Mouse (Mus musculus): ENCODE measurements around the gene Ahsa1. TPM values are rescaled to one million over a fixed set of nuclear protein-coding genes. Genes with fewer than 3 reads are reported as not detected.

Gene Ahsa1
- polyA plus RNA-seq (2012; rRNA removed), result 46.6 and 53.5 TPM in 2 replicates

GRCm38 (mm10) chr12:87266108-87266826 is at the start of gene Ahsa1, which contains the start of gene Vipas39:
Gene Ahsa1 (plus strand): TSS chr12:87266479.
Gene Vipas39 (minus strand): TSS chr12:87266256.
- Histone ChIP-seq H3K4me1 (ENCODE audit: control insufficient read depth, insufficient read depth, low read length) (peaks cover 10% of the 10 kb centered on the region; the same call in 1 of the 2 replicates), H3K4me3 (replicated peaks; ENCODE audit: extremely low read depth, low read depth, low read length) (peak within 1 kb of the TSS; percentile 97)
- peak; percentile 88 for DNase-seq
- WGBS, result under 1% methylated on average over 31 of the region's 31 CpGs
- no peak for TF ChIP-seq CTCF (IDR thresholded peaks at IDR 0.05; ENCODE audit: insufficient read depth, low read length)
- TF ChIP-seq POLR2A (IDR thresholded peaks at IDR 0.05; ENCODE audit: borderline replicate concordance, extremely low read depth, low read depth, low read length), result peak; percentile 93

DNA sequence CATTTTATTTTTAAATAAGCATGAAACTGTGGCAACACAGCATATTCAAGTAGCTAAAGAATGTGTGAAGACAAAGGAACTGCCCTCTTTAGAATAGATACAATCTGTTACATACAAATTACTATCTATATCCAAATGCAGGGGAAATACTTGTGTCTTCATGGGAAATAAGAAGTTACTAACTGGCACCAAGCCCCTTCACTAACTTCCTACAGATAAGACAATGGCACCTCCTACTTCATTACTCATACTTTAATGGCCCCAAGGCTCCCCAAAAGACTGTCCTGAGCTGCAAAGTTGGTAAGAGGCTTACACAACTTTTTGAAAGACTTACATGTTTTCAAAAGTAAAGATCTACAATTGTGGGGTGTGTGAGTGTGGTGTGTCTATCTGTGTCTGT is 48.7 kb upstream of the Ahsa1 start:
- no peak for DNase-seq

DNA sequence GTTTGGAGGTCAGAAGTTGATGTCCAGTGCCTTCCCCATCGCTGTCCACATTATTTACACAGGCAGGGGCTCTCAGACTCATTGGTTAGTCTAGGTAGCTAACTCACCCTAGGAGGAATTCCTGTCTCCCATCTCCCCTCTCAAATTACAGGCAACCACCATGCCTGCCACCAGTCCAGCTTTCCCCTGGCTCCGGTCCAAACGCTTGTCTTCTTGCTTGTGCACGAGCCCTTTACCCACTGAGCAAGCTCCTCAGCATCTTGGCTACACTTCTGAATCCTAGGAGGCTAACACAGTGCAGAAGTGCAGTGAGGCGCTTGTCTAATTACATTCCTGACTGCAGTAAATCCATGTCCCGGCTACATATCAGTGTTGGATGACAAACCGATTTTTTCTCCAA is 46.9 kb upstream of the Ahsa1 start:
- Histone ChIP-seq H3K4me1 (ENCODE audit: control insufficient read depth, insufficient read depth, low read length) (no peaks in the 10 kb centered on the region), H3K4me3 (replicated peaks; ENCODE audit: extremely low read depth, low read depth, low read length) (no peak overlapping the region)
- DNase-seq, result no peak
- 51% methylated on average over 7 of the region's 7 CpGs for WGBS
- TF ChIP-seq CTCF (IDR thresholded peaks at IDR 0.05; ENCODE audit: insufficient read depth, low read length) (no peak), POLR2A (IDR thresholded peaks at IDR 0.05; ENCODE audit: borderline replicate concordance, extremely low read depth, low read depth, low read length) (no peak)

More for the DNA sequence above, 48.7 kb upstream of the Ahsa1 start:
- Histone ChIP-seq H3K4me3 (replicated peaks; ENCODE audit: extremely low read depth, low read depth, low read length) (no peak overlapping the region), H3K4me1 (ENCODE audit: control insufficient read depth, insufficient read depth, low read length) (no peaks in the 10 kb centered on the region)
- TF ChIP-seq POLR2A (IDR thresholded peaks at IDR 0.05; ENCODE audit: borderline replicate concordance, extremely low read depth, low read depth, low read length), result no peak
- TF ChIP-seq CTCF (IDR thresholded peaks at IDR 0.05; ENCODE audit: insufficient read depth, low read length), result no peak

DNA sequence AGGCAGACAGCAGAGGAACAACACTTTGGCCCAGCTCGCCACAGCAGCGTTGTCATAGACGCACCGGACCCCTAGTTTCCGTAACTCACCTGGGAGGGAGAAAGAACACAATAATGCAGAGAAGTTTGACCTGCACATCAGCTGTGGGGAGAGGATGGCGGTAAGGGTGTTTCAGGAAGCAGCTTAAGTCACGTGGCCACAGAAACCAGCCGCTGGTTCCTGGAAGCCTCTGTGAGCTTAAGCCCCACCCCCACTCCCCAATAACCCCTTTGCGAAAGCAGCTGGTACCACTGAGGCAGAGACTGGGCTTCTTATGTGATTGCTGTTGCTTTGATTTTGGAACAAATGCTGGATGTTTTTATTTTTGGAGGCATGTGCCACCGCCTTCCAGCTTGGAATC is 41.3 kb upstream of the Ahsa1 start:
- DNase-seq, result no peak
- 62% methylated on average over 10 of the region's 10 CpGs for WGBS
- Histone ChIP-seq H3K4me1 (ENCODE audit: control insufficient read depth, insufficient read depth, low read length) (no peaks in the 10 kb centered on the region), H3K4me3 (replicated peaks; ENCODE audit: extremely low read depth, low read depth, low read length) (no peak overlapping the region)
- TF ChIP-seq CTCF (IDR thresholded peaks at IDR 0.05; ENCODE audit: insufficient read depth, low read length) (no peak), POLR2A (IDR thresholded peaks at IDR 0.05; ENCODE audit: borderline replicate concordance, extremely low read depth, low read depth, low read length) (no peak)

- no peak overlapping the region for H3K4me3 ChIP-seq (replicated peaks; ENCODE audit: extremely low read depth, low read depth, low read length)
- DNase-seq, result no peak
- TF ChIP-seq POLR2A (IDR thresholded peaks at IDR 0.05; ENCODE audit: borderline replicate concordance, extremely low read depth, low read depth, low read length), result no peak
- TF ChIP-seq CTCF (IDR thresholded peaks at IDR 0.05; ENCODE audit: insufficient read depth, low read length), result no peak
- H3K4me1 ChIP-seq (ENCODE audit: control insufficient read depth, insufficient read depth, low read length), result no peaks in the 10 kb centered on the region
- WGBS, result 66% methylated on average over 7 of the region's 7 CpGs
These were observed 39.5 kb upstream of the Ahsa1 start for GRCm38 (mm10) chr12:87226801-87227200.

GRCm38 (mm10) chr12:87229633-87230032 is 36.6 kb upstream of the Ahsa1 start:
- H3K4me1 ChIP-seq (ENCODE audit: control insufficient read depth, insufficient read depth, low read length), result no peaks in the 10 kb centered on the region
- WGBS, result 83% methylated on average over 2 of the region's 2 CpGs
- TF ChIP-seq POLR2A (IDR thresholded peaks at IDR 0.05; ENCODE audit: borderline replicate concordance, extremely low read depth, low read depth, low read length), result no peak
- TF ChIP-seq CTCF (IDR thresholded peaks at IDR 0.05; ENCODE audit: insufficient read depth, low read length), result no peak
- no peak overlapping the region for H3K4me3 ChIP-seq (replicated peaks; ENCODE audit: extremely low read depth, low read depth, low read length)
- no peak for DNase-seq

GRCm38 (mm10) chr12:87230379-87230895 is 35.8 kb upstream of the Ahsa1 start:
- DNase-seq, result no peak
- TF ChIP-seq POLR2A (IDR thresholded peaks at IDR 0.05; ENCODE audit: borderline replicate concordance, extremely low read depth, low read depth, low read length) (no peak), CTCF (IDR thresholded peaks at IDR 0.05; ENCODE audit: insufficient read depth, low read length) (no peak)
- H3K4me3 ChIP-seq (replicated peaks; ENCODE audit: extremely low read depth, low read depth, low read length), result no peak overlapping the region
- no peaks in the 10 kb centered on the region for H3K4me1 ChIP-seq (ENCODE audit: control insufficient read depth, insufficient read depth, low read length)

GRCm38 (mm10) chr12:87236882-87237483 is 29.3 kb upstream of the Ahsa1 start:
- DNase-seq, result no peak
- H3K4me1 ChIP-seq (ENCODE audit: control insufficient read depth, insufficient read depth, low read length), result no peaks in the 10 kb centered on the region
- WGBS, result 69% methylated on average over 5 of the region's 5 CpGs

DNA sequence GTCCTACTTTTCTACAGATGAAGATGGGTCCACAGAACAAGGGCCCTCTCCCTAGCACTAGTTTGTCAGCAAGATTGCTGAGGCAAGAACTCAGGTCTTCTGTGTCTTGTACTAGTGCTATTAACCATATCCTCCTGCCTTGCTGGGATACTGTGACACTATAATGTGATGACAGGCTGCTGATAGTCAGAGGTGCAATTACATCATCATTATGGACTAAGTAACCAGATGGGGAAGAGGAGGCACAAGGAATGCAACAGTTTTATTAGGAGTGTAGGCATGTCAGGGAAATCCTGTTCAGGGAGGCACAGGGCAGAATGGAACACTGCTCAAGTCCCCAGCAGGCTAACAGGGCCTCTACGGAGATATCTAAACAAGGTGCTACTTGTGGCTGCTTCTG is 27.6 kb upstream of the Ahsa1 start, which contains the start of gene Noxred1:
Gene Noxred1 (minus strand): TSS at position 101 of the 400 bp plus-strand sequence.
- DNase-seq, result no peak
- Histone ChIP-seq H3K4me3 (replicated peaks; ENCODE audit: extremely low read depth, low read depth, low read length) (no peak within 1 kb of the TSS), H3K4me1 (ENCODE audit: control insufficient read depth, insufficient read depth, low read length) (no peaks in the 10 kb centered on the region)
- WGBS, result 79% methylated on average over 1 of the region's 1 CpGs
- no peak for TF ChIP-seq CTCF (IDR thresholded peaks at IDR 0.05; ENCODE audit: insufficient read depth, low read length)
- TF ChIP-seq POLR2A (IDR thresholded peaks at IDR 0.05; ENCODE audit: borderline replicate concordance, extremely low read depth, low read depth, low read length), result no peak

More at GRCm38 (mm10) chr12:87236882-87237483, 29.3 kb upstream of the Ahsa1 start:
- no peak overlapping the region for H3K4me3 ChIP-seq (replicated peaks; ENCODE audit: extremely low read depth, low read depth, low read length)
- TF ChIP-seq POLR2A (IDR thresholded peaks at IDR 0.05; ENCODE audit: borderline replicate concordance, extremely low read depth, low read depth, low read length) (no peak), CTCF (IDR thresholded peaks at IDR 0.05; ENCODE audit: insufficient read depth, low read length) (no peak)
